Mouse (Mus musculus): ENCODE results near the gene Cdh4. TPM values are rescaled to one million over a fixed set of nuclear protein-coding genes. Genes with fewer than 3 reads are reported as not detected.
A peak's percentile ranks its signal among the peaks of the same experiment; 100 is the strongest.

The Cdh4 gene
- polyA plus RNA-seq, 1 experiment from 2014 or later, result 3.0 TPM

GRCm38 (mm10) chr2:179914246-179914645 is 472.0 kb downstream of the Cdh4 start:
- Histone ChIP-seq H3K4me2 (replicated peaks; ENCODE audit: low read depth) (no peak overlapping the region), H3K27me3 (replicated peaks; ENCODE audit: control insufficient read depth, insufficient read depth, low read length) (no peaks in the 10 kb centered on the region), H3K36me3 (ENCODE audit: control insufficient read depth, insufficient read depth) (peaks cover 55% of the 10 kb centered on the region), H3K27ac (ENCODE audit: low read depth, low read length) (no peak overlapping the region), H3K9ac (ENCODE audit: low read depth, low read length) (no peak overlapping the region), H3K4me1 (replicated peaks; ENCODE audit: control insufficient read depth, insufficient read depth, low read length) (no peaks in the 10 kb centered on the region), H3K4me3 (ENCODE audit: low read depth, low read length) (no peak overlapping the region), H3K9me3 (ENCODE audit: control insufficient read depth) (no peaks in the 10 kb centered on the region)
- 77% methylated on average over 2 of the region's 2 CpGs for WGBS
- ATAC-seq, result no peak
- TF ChIP-seq CTCF (IDR thresholded peaks at IDR 0.05; ENCODE audit: low read depth), result peak; percentile 58

GRCm38 (mm10) chr2:179916877-179917673 is 474.8 kb downstream of the Cdh4 start:
- WGBS, result 39% methylated on average over 5 of the region's 5 CpGs
- Histone ChIP-seq H3K4me2 (replicated peaks; ENCODE audit: low read depth) (no peak overlapping the region), H3K27me3 (replicated peaks; ENCODE audit: control insufficient read depth, insufficient read depth, low read length) (no peaks in the 10 kb centered on the region), H3K4me1 (replicated peaks; ENCODE audit: control insufficient read depth, insufficient read depth, low read length) (no peaks in the 10 kb centered on the region), H3K36me3 (ENCODE audit: control insufficient read depth, insufficient read depth) (peaks cover 80% of the 10 kb centered on the region), H3K9ac (ENCODE audit: low read depth, low read length) (no peak overlapping the region), H3K4me3 (ENCODE audit: low read depth, low read length) (no peak overlapping the region), H3K27ac (ENCODE audit: low read depth, low read length) (no peak overlapping the region), H3K9me3 (ENCODE audit: control insufficient read depth) (no peaks in the 10 kb centered on the region)
- peak; percentile 72 for ATAC-seq
- TF ChIP-seq CTCF (IDR thresholded peaks at IDR 0.05; ENCODE audit: low read depth), result peak; percentile 91

GRCm38 (mm10) chr2:179920042-179920441 is 477.8 kb downstream of the Cdh4 start:
- H3K9ac ChIP-seq (ENCODE audit: low read depth, low read length), result no peak overlapping the region
- ATAC-seq, result no peak
- H3K9me3 ChIP-seq (ENCODE audit: control insufficient read depth), result no peaks in the 10 kb centered on the region
- H3K4me1 ChIP-seq (replicated peaks; ENCODE audit: control insufficient read depth, insufficient read depth, low read length), result no peaks in the 10 kb centered on the region
- H3K4me2 ChIP-seq (replicated peaks; ENCODE audit: low read depth), result no peak overlapping the region
- H3K27ac ChIP-seq (ENCODE audit: low read depth, low read length), result no peak overlapping the region
- H3K4me3 ChIP-seq (ENCODE audit: low read depth, low read length), result no peak overlapping the region
- no peak for TF ChIP-seq CTCF (IDR thresholded peaks at IDR 0.05; ENCODE audit: low read depth)
- WGBS, result 68% methylated on average over 4 of the region's 4 CpGs
- peaks cover 81% of the 10 kb centered on the region for H3K36me3 ChIP-seq (ENCODE audit: control insufficient read depth, insufficient read depth)
- H3K27me3 ChIP-seq (replicated peaks; ENCODE audit: control insufficient read depth, insufficient read depth, low read length), result no peaks in the 10 kb centered on the region

- Histone ChIP-seq H3K4me3 (ENCODE audit: low read depth, low read length) (no peak overlapping the region), H3K4me2 (replicated peaks; ENCODE audit: low read depth) (no peak overlapping the region), H3K9me3 (ENCODE audit: control insufficient read depth) (no peaks in the 10 kb centered on the region), H3K27me3 (replicated peaks; ENCODE audit: control insufficient read depth, insufficient read depth, low read length) (no peaks in the 10 kb centered on the region), H3K27ac (ENCODE audit: low read depth, low read length) (no peak overlapping the region), H3K4me1 (replicated peaks; ENCODE audit: control insufficient read depth, insufficient read depth, low read length) (no peaks in the 10 kb centered on the region), H3K9ac (ENCODE audit: low read depth, low read length) (no peak overlapping the region), H3K36me3 (ENCODE audit: control insufficient read depth, insufficient read depth) (peaks cover 85% of the 10 kb centered on the region)
- no peak for ATAC-seq
- WGBS, result 93% methylated on average over 8 of the region's 8 CpGs
- TF ChIP-seq CTCF (IDR thresholded peaks at IDR 0.05; ENCODE audit: low read depth), result 0 out of 2 replicates have a peak, but pooled peaks have one; percentile 21
These were observed 478.9 kb downstream of the Cdh4 start for GRCm38 (mm10) chr2:179921021-179921653.

- no peak for ATAC-seq
- H3K9ac ChIP-seq (ENCODE audit: low read depth, low read length), result no peak overlapping the region
- TF ChIP-seq CTCF (IDR thresholded peaks at IDR 0.05; ENCODE audit: low read depth), result no peak
- peaks cover 87% of the 10 kb centered on the region for H3K36me3 ChIP-seq (ENCODE audit: control insufficient read depth, insufficient read depth)
- no peak overlapping the region for H3K4me3 ChIP-seq (ENCODE audit: low read depth, low read length)
- H3K9me3 ChIP-seq (ENCODE audit: control insufficient read depth), result no peaks in the 10 kb centered on the region
- no peak overlapping the region for H3K4me2 ChIP-seq (replicated peaks; ENCODE audit: low read depth)
- no peaks in the 10 kb centered on the region for H3K4me1 ChIP-seq (replicated peaks; ENCODE audit: control insufficient read depth, insufficient read depth, low read length)
- H3K27ac ChIP-seq (ENCODE audit: low read depth, low read length), result no peak overlapping the region
- WGBS, result 94% methylated on average over 6 of the region's 6 CpGs
- no peaks in the 10 kb centered on the region for H3K27me3 ChIP-seq (replicated peaks; ENCODE audit: control insufficient read depth, insufficient read depth, low read length)
These were observed 481.8 kb downstream of the Cdh4 start for GRCm38 (mm10) chr2:179924038-179924437.

GRCm38 (mm10) chr2:179929166-179929565 is 486.9 kb downstream of the Cdh4 start:
- ATAC-seq, result no peak
- Histone ChIP-seq H3K27me3 (replicated peaks; ENCODE audit: control insufficient read depth, insufficient read depth, low read length) (no peaks in the 10 kb centered on the region), H3K4me1 (replicated peaks; ENCODE audit: control insufficient read depth, insufficient read depth, low read length) (no peaks in the 10 kb centered on the region), H3K9ac (ENCODE audit: low read depth, low read length) (no peak overlapping the region), H3K9me3 (ENCODE audit: control insufficient read depth) (no peaks in the 10 kb centered on the region), H3K27ac (ENCODE audit: low read depth, low read length) (no peak overlapping the region; the same call in 1 of the 2 replicates), H3K4me2 (replicated peaks; ENCODE audit: low read depth) (no peak overlapping the region), H3K4me3 (ENCODE audit: low read depth, low read length) (no peak overlapping the region), H3K36me3 (ENCODE audit: control insufficient read depth, insufficient read depth) (peaks cover 64% of the 10 kb centered on the region)
- TF ChIP-seq CTCF (IDR thresholded peaks at IDR 0.05; ENCODE audit: low read depth), result no peak
- WGBS, result 92% methylated on average over 13 of the region's 13 CpGs

Data from intestine, postnatal 0 days (tissue).